In genomic region chr1:163619831-163620230, GRCm38 (mm10) we compare ENCODE assay signal across 23 mouse cellular contexts.
A peak's percentile ranks its signal among the peaks of the same experiment; 100 is the strongest.
DNase-seq lines count a peak whose midpoint lies in the region; ATAC-seq lines count a peak whose summit lies in the region.
"Had no signal": no experiment of that assay in that cellular context is flagged by ENCODE, and none has a peak within 500 bp of the region (broad histone marks: within the 10 kb centered on the region; RNA-seq: fewer than 3 reads in every experiment).

No protein-coding gene starts in this region.

- H3K4me1 ChIP-seq in embryonic facial prominence, embryonic 11.5 days (ENCODE audit: control insufficient read depth, insufficient read depth, low read length), result no peaks in the 10 kb centered on the region
- peaks cover 19% of the 10 kb centered on the region for H3K4me1 ChIP-seq in embryonic facial prominence, embryonic 10.5 days
- 0 out of 2 replicates have a peak, but pooled peaks cover 3% of the 10 kb centered on the region for H3K4me1 ChIP-seq in kidney, embryonic 16.5 days (ENCODE audit: insufficient read depth, low read length)
- H3K4me1 ChIP-seq in limb, embryonic 12.5 days (replicated peaks), result peaks cover 7% of the 10 kb centered on the region
- H3K4me1 ChIP-seq: hindbrain, embryonic 15.5 days had no signal

- no peak overlapping the region for H3K4me2 ChIP-seq in embryonic facial prominence, embryonic 11.5 days (ENCODE audit: low read depth, low read length)
- H3K4me2 ChIP-seq in kidney, embryonic 16.5 days (replicated peaks; ENCODE audit: low read depth, low read length), result peak overlapping the region; percentile 23; the same call in 1 of the 2 replicates
- H3K4me2 ChIP-seq in limb, embryonic 12.5 days, result 0 out of 2 replicates have a peak overlapping the region, but pooled peaks have one; percentile 6
- H3K4me2 ChIP-seq: embryonic facial prominence, embryonic 15.5 days; heart, embryonic 13.5 days; hindbrain, embryonic 15.5 days had no signal

- ATAC-seq in embryonic facial prominence, embryonic 11.5 days (replicated peaks; ENCODE audit: insufficient number of reproducible peaks, low FRiP score, low TSS enrichment, low read depth), result no peak
- ATAC-seq in kidney, embryonic 16.5 days (ENCODE audit: low FRiP score, low TSS enrichment), result peak; percentile 70; the same call in 1 of the 2 replicates
- no peak for ATAC-seq in limb, embryonic 12.5 days (ENCODE audit: insufficient number of reproducible peaks, insufficient read depth, low FRiP score, low TSS enrichment, low read depth)
- ATAC-seq: activated CD4-positive, CD25-positive, alpha-beta regulatory T cell, adult 4 months; forebrain, embryonic 14.5 days; Patski had no signal

- 36% methylated on average over 7 of the region's 7 CpGs for WGBS in embryonic facial prominence, embryonic 11.5 days
- 44% methylated on average over 7 of the region's 7 CpGs for WGBS in embryonic facial prominence, embryonic 10.5 days
- 16% methylated on average over 7 of the region's 7 CpGs for WGBS in kidney, embryonic 16.5 days
- WGBS in limb, embryonic 12.5 days, result 19% methylated on average over 7 of the region's 7 CpGs

- no peaks in the 10 kb centered on the region for H3K27me3 ChIP-seq in embryonic facial prominence, embryonic 11.5 days (ENCODE audit: control insufficient read depth, insufficient read depth, low read length)
- H3K27me3 ChIP-seq in embryonic facial prominence, embryonic 10.5 days (replicated peaks; ENCODE audit: low read depth, poor library complexity, severe bottlenecking), result no peaks in the 10 kb centered on the region
- H3K27me3 ChIP-seq in kidney, embryonic 16.5 days (ENCODE audit: insufficient read depth, low read length), result no peaks in the 10 kb centered on the region
- H3K27me3 ChIP-seq in limb, embryonic 12.5 days, result no peaks in the 10 kb centered on the region
- H3K27me3 ChIP-seq: CH12.LX; embryonic facial prominence, embryonic 15.5 days; heart, embryonic 13.5 days; hindbrain, embryonic 15.5 days; Patski had no signal

- peak; percentile 37 for DNase-seq in embryonic facial prominence, embryonic 11.5 days (ENCODE audit: low spot score)
- DNase-seq in embryonic facial prominence, embryonic 10.5 days (ENCODE audit: low spot score), result no peak
- DNase-seq in kidney, postnatal 4 days, result no peak
- peak; percentile 35 for DNase-seq in forelimb bud, embryonic 11.5 days (ENCODE audit: low read depth, low spot score)
- no peak for DNase-seq in natural killer cell, adult 2 months (ENCODE audit: low spot score in 2 of 2)
- no peak for DNase-seq in urinary bladder, postnatal 25 days (ENCODE audit: low spot score)
- DNase-seq: adrenal gland, postnatal 14 days; cerebellum, adult 11-12 months; cerebellum, adult 9-10 months; cerebellum, postnatal 25 days; gastrocnemius, postnatal 10 days; heart, postnatal 36 days had no signal

- no peaks in the 10 kb centered on the region for H3K36me3 ChIP-seq in embryonic facial prominence, embryonic 11.5 days (replicated peaks; ENCODE audit: control insufficient read depth, insufficient read depth, low read depth, low read length)
- no peaks in the 10 kb centered on the region for H3K36me3 ChIP-seq in embryonic facial prominence, embryonic 10.5 days (replicated peaks)
- H3K36me3 ChIP-seq in kidney, embryonic 16.5 days (ENCODE audit: insufficient read depth, low read length), result no peaks in the 10 kb centered on the region
- H3K36me3 ChIP-seq in limb, embryonic 12.5 days, result no peaks in the 10 kb centered on the region
- H3K36me3 ChIP-seq: embryonic facial prominence, embryonic 15.5 days; forebrain, embryonic 10.5 days; heart, embryonic 13.5 days; hindbrain, embryonic 15.5 days had no signal

- H3K4me3 ChIP-seq in embryonic facial prominence, embryonic 11.5 days (ENCODE audit: low read depth, low read length), result no peak overlapping the region
- no peak overlapping the region for H3K4me3 ChIP-seq in embryonic facial prominence, embryonic 10.5 days
- H3K4me3 ChIP-seq in kidney, embryonic 16.5 days (ENCODE audit: low read length), result no peak overlapping the region
- no peak overlapping the region for H3K4me3 ChIP-seq in limb, embryonic 12.5 days (replicated peaks)
- H3K4me3 ChIP-seq: embryonic facial prominence, embryonic 15.5 days; erythroblast, embryonic 14.5 days; forebrain, embryonic 10.5 days; heart, embryonic 13.5 days; hindbrain, embryonic 15.5 days had no signal

- H3K9me3 ChIP-seq in embryonic facial prominence, embryonic 11.5 days (replicated peaks; ENCODE audit: control insufficient read depth, low read length), result no peaks in the 10 kb centered on the region
- no peaks in the 10 kb centered on the region for H3K9me3 ChIP-seq in embryonic facial prominence, embryonic 10.5 days
- no peaks in the 10 kb centered on the region for H3K9me3 ChIP-seq in kidney, embryonic 16.5 days (ENCODE audit: low read length)
- no peaks in the 10 kb centered on the region for H3K9me3 ChIP-seq in limb, embryonic 12.5 days
- H3K9me3 ChIP-seq: embryonic facial prominence, embryonic 15.5 days; forebrain, embryonic 10.5 days; heart, embryonic 13.5 days; hindbrain, embryonic 15.5 days had no signal

- H3K27ac ChIP-seq in embryonic facial prominence, embryonic 11.5 days (replicated peaks; ENCODE audit: low read depth, low read length), result no peak overlapping the region
- H3K27ac ChIP-seq in embryonic facial prominence, embryonic 10.5 days (replicated peaks), result no peak overlapping the region; the same call in 1 of the 2 replicates
- no peak overlapping the region for H3K27ac ChIP-seq in kidney, embryonic 16.5 days (ENCODE audit: low read length)
- peak overlapping the region; percentile 43; the same call in 1 of the 2 replicates for H3K27ac ChIP-seq in limb, embryonic 12.5 days
- H3K27ac ChIP-seq: embryonic facial prominence, embryonic 15.5 days; forebrain, embryonic 10.5 days; heart, embryonic 13.5 days; hindbrain, embryonic 15.5 days had no signal

- H3K9ac ChIP-seq in embryonic facial prominence, embryonic 11.5 days (replicated peaks; ENCODE audit: low read length), result no peak overlapping the region
- H3K9ac ChIP-seq in kidney, embryonic 16.5 days (replicated peaks; ENCODE audit: low read length), result no peak overlapping the region
- H3K9ac ChIP-seq in limb, embryonic 12.5 days (replicated peaks), result no peak overlapping the region
- H3K9ac ChIP-seq: embryonic facial prominence, embryonic 15.5 days; heart, embryonic 13.5 days; hindbrain, embryonic 15.5 days had no signal

Comparison
In these comparisons a context has a peak if more than half of its experiments do, and no peak if none do; other contexts are left out.
1. DNase-seq: peak in embryonic facial prominence, embryonic 11.5 days (single experiment) and forelimb bud, embryonic 11.5 days (single experiment); none in embryonic facial prominence, embryonic 10.5 days (single experiment), kidney, postnatal 4 days (0 of 2), natural killer cell, adult 2 months (0 of 2) and urinary bladder, postnatal 25 days (single experiment).